Mouse (Mus musculus) right cerebral cortex, postnatal 36 days (tissue): ENCODE measurements around the gene Sdhb.

ENCODE experiments used
- DNase-seq, 2 experiments: peaks; one replicate each; pipeline ENCODE4 v3.0.0; 2022; ENCODE audit warnings: low spot score in 2 of 2, mixed read lengths in 1 of 2

Gene Sdhb

DNA sequence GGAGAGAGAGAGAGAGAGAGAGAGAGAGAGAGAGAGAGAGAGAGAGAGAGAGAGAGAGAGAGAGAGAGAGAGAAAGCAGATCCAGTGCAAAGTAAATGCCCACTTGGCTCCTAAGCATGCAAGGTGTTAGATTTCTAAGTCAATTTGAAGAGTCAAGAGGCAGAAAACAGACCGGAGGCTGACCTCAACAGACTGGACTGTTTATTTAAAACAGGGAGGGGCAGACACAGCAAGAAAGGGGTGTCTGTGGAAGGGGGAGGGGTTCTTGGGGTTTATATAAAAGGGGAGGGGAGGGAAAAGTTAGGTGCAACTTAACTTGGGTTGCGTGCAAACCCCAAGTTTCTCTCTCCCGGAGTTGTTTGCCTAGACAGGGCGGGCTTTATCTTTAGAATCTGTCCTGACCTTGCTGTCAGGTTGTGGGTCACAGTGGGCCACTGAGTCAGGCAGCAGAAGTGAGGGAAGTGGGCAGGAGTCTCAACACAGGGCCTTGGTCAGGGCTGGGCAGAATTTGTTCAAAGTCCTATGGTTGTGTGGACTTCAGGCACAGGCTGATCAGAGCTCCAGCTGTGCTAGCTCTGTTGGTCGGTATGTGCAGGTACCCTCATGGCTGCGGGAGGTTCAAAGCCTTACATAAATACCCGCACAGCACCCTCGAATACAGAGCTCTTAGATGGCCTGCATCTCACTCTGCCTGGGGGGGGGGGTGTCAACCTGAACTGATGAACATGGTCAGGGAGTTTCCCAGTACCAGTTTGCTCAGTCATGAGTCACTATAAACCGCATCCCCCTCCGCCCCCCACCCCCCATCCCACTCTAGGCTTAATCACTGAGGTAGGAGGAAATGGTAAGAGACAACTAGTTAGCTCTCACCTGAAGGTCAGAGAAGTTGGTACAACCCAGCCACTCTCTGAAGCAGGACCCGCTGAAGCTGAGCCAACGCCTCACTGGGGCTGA, 13.2 kb upstream of the Sdhb start:
- no peak for DNase-seq

DNA sequence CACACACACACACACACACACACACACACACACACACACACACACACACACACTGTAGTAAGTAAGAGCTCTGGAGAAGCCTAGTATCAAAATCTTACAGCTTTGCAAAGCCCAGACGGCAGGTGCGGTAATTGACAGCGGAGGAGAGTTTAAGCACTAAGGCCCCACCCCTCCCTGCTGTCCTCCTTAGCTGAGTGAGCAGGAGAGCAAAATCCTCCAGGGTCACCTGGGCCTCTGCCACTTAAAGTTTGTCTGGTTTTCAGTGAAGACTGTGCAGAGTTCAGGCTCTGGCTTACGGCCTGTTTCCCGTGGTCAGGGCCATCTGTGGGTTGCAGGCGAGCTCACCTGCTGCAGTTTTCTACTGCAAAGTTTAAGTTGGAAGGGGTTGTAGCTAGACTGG, 12.5 kb upstream of the Sdhb start:
- no peak for DNase-seq

DNA sequence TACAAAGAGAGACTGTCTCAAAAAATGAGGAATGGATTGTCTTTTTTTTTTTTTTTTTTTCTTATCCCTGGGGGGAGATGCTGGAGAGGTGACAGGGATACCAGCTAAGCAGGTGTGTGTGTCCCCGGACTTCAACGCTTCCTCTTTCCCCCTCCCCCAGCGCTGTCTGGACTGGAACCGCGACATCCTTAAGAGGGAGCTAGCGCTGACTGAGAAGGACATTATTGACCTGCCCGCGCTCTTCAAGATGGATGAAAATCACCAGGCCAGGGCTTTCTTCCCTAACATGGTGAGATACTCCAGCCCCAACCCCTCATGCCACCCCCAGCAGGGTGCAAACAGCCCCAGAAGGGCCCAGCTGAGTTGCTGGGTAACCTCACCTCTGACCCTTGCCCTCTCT, 12.0 kb upstream of the Sdhb start:
- DNase-seq, result no peak

DNA sequence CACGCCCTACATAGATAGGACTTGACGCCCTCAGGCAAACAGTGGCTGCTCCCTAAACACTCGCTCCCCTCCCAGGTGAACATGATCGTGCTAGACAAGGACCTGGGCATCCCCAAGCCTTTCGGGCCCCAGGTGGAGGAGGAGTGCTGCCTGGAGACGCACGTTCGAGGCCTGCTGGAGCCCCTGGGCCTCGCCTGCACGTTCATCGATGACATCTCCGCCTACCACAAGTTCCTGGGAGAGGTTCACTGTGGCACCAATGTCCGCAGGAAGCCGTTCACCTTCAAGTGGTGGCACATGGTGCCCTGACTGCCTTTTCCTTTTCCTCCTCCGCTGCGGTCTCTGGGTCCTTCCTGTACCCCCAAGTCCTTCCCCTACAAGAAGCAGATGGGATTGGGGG, 11.4 kb upstream of the Sdhb start:
- DNase-seq, result no peak

DNA sequence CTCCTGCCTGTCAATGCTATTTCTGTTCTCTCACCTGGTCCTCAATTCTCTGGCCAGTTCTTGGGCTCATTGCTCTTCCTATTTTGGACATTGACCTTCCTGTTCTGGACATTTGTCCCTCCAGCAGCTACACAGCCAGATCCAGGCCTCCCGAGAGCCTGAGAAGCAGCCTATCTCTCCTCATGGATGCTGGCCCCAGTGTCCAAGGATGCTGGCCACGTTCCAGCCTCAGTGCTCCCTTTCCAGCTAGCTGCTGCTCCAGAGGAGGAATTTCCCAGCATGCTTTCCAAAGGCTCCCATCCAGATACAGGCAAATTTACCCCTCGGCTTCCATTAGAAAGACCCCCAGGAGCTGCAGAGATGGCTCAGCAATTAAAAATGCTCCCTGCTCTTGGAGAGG, 10.4 kb upstream of the Sdhb start:
- DNase-seq, result no peak

DNA sequence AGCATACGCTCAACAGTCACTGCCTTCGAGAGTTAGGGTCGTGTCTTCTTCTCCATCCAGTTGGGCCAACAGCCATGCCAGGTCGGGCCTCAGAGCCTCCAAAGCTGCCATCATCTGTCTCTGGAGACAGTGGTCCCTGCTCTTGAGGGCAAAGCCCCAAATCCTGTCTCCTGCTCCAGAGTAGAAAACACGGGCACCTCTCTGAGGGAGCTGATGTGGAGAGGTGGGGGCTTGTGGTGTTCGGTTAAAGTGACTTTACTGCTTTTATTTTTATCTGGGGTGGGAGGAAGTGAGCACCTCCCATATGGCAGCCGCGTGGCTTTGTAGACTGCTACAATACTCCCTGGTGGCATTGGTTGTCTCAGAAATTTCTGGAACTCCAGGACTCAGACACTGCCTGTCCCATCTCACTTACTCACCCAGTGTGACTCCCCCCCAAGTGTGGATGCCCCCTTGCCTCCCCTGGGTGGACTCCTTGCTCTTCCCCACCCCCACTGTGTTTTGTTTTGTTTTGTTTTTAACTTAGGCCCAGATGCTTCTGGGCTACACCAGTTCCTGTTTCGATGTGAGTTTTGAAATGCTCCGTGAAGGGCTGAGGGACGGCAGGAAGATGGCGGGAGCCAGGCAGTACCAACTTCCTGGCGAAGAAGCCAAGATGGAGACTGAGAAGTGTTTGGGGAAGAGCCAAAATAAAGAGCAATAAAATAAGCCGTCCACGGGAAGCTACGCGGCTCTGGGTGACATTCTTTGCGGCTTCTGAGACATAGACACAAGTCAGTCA, 9.0 kb upstream of the Sdhb start:
- DNase-seq, result no peak

DNA sequence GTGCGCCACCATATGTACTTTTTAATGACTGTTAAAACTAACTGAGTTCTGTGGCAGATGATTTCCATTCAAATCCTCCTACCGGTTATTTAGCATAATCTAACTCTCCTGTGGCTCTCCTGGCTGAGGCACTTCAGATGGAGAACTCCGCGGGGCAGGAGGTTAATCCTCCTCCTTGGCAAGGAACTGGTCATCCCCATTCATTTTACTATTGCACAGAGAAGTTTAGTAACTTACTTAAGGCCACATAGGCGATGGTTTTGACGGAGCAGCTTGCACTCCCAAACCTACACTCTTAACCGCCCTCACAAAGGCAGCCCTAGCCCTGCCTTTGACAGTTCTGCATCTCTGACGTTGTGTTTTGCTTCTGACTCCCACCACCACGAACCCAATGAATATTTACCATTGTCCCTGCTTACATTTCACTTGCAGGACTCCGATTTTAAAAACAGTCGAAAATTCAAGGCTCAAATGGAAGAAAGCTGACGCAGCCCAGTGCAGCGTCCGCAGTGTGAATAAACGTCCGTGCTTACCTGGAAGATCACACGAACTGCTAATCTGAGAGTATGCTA, 3.8 kb upstream of the Sdhb start:
- DNase-seq, result no peak

DNA sequence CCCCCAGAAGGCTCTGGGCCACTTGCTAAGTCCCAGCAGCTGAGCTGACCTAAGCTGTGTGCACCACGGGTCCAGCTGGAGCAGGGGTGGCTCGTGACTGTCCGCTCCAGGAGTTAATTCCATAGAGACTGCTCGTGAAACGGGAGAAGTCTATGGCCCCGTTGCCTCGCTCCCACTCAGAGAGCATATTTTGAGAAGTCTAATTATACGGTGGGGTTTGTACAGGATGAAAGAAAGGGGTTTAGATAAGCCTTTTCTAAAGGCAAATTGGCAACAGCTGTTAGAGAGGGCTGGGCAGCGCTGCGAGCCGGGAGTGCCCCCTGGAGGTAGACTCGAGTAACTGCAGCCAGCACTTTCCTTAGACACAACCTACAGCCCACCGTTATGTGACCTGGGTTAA, 3.3 kb upstream of the Sdhb start:
- DNase-seq, result peak in 1 of 2 experiments; percentile 55

DNA sequence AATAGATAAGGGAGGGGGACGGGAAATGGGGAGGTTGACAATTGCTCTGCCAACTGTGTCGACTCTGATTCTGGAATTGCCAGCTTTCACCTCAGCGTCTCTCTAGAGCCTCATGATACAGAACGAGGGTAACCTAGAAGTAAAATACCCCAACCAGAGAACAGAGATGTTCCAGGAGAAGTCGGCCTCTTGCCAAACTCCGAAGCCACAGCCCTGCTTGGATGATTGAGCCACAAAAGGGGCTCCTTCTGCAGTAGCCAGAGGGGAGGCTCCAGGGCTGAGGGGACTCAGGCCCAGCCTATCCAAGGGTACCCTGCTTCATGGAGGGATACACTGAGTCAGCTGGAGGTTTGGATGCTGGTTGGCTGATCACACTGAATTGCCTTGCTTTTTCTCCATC, 2.7 kb upstream of the Sdhb start:
- no peak for DNase-seq

DNA sequence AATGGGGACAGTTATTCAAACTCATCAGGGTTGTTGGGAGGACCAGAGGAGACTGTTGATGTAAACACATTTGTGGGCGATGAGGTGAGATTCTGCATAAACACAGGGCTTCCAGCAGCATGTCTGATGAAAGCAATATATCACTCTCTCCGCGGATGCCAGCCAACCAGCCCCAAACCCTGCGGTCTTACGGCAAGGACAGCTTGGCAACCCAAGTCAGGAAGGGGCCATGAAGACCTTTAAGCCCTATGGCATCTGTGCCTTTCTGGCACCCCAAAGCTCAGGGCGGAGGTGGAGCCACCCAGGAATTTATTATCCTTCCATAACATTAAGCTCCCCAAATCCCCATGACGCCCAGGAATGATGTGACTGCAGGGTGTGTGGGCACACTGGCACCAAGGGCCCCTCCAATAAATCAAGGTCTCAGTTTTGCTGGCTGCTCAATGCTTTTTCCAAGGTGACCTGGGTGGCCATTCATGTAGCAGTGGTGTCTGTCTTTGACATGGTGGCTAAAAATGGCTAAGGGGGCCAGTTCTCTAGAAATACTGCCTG, 1.8 kb upstream of the Sdhb start:
- no peak for DNase-seq

DNA sequence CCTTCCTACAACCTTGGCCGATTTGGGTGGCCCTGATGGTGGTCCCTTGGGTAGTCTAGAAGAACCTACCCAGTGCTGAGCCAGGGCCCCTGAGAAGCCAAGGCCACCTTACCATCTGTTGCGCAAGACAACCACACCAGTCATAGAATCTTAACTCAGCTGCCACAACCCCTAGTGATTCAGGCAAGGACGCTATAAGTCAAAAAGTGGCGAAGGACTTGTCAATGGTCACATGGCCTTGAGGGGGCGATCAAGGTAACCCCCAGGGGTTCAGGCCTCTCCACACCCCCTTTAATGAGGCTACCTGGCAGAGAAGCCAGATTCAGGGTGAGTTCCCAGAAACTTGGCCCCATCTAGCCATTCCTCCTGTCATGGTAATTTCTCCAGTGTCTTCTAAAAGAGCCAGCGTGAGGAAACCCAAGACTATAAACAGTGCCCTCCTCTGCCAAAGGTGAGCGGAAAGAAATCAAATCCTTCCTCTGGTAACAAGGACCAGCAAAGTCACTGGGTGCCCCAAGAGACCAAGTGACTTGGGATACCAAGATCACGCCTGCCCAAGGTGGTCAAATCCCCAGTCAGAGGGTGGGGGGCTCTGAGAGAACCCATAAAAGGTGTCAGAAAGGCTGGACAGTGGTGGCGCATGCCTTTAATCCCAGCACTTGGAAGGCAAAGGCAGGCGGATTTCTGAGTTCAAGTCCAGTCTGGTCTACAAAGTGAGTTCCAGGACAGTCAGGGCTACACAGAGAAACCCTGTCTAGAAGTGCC, 1.1 kb upstream of the Sdhb start:
- DNase-seq, result no peak

DNA sequence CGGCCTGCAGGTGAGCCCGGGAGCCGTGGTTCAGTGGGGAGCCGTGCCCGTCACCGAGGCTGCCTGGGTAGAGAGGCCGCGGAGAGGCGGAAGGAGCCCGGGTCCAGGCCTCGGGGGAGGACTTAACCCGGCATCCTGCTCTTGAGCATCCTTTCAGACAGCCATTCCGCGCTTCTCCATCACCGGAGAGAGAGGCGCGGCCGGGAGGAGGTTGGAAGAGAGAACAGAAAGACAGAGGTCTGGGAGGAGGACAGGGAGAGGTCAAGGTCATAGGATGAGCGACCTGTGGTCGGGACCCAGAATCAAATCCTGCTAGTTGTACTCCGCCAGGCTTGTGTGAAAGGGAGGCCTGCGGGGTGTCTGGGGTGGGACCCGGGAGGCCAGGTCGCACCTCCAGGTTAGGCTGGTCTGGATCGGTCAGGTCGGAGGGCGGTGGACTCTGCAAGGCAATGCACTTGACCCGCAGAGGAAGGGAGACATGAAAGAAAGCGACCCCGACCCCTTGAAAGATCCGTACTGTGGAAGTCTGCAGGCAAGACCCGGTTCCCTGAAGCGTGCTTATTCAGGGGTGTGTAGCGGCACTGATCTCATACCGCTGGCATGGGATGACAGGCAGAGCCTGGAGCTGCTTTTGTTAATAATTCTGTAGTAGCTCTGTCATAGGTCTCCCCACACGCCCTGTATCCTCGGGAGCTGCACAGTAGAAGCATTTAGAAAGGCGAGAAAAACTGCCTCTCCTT, 634 bp downstream of the Sdhb start:
- no peak for DNase-seq

DNA sequence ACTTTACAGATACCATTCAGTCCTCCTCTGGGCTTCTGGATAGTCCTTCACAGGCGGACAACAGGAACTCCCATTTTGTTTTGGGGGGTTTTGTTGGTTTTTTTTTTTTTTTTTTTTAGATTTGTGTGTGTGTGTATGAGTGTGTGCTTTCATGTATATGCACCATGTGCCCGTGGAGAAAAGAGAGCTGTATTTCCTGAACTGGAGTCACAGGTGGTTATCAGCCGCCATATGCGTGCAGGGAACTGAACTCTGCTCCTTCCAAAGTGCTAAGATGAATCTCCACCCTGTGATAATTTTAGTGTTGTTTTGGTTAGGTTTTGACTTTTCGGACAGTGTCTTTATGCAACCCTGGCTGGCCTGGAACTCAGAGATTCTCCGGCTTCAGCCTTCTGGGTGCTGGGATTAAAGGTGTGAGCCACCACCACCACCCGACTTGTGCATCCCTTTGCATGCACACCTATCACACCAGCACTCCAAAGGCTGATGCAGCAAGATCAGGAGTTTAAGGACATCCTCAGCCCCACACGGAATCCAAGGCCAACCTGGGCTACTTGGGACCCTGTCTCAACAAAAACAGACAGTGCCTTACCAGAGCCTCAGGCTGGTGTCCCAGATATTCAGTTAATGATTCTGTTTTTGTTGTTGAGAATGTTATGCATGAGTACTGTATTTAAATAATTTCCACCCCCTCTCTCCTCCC, 1.4 kb downstream of the Sdhb start:
- DNase-seq, result no peak

DNA sequence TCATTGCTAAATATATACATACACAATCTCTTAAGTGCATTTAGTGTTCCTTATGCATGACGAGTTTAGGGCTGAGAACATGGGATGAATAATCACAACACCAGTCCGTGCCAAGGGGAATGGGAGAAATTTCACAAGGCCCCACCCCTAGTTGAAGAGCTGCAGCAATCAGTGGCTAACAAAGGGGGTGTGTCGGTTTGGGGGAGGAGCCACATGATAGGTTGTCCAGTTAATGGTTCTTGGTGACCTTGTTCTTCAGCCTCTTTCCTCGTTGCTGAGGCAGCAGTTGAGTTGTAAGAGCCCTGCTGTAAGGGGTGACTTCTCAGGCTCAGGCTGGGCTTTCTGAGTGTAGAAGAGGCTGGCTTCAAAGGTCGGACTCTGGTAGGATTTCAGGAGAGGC, 1.9 kb downstream of the Sdhb start:
- DNase-seq, result no peak

DNA sequence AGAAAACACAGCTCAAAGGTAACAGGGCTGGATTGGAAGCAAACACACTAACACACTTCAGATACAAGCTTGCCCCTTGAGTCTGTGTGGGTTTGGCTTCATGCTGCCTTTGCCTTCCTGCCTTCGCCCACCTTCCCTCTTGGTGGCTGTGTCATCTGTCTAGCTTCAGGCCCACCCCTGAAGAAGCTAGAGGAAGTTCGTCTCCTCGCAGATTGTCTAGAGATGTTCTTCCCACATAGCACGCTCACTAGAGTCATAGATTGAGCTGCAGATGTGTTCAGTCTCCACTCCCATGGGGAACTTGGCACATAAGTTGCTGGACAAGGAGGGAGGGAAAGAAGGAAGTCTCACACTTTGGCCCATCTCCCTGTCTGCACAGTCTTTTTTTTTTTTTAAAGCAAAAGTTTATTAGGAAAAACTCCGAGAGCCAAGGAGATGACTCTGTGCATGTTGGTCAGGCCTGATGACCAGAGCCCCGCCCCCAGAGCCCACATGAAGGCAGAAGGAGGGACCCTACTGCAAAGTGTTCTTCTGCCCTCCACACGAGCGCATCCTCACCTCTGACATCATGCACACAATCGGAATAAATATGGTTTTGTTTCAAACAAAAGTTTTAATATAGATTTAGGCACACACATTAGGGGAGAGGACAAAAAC, 3.1 kb downstream of the Sdhb start:
- DNase-seq, result no peak

DNA sequence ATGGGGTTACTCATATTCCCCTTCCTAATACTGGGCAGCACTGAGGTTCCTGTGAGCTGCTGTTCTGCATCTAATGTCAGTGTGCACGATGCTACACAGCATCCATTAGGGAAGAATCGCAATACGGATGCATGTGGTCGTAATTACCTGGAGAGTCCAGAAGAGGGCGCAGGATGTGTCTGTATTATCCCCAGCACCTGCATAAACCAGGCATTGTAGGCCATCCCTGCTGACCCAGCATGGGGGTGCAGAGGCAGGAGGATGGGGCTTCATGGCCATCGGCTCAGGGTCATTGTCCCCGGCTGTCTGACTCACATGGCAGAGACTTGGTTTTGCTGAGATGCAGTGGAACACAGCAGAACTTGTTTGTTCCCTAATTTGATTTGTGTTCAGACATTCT, 3.6 kb downstream of the Sdhb start:
- peak; percentile 70 to 73 for DNase-seq

DNA sequence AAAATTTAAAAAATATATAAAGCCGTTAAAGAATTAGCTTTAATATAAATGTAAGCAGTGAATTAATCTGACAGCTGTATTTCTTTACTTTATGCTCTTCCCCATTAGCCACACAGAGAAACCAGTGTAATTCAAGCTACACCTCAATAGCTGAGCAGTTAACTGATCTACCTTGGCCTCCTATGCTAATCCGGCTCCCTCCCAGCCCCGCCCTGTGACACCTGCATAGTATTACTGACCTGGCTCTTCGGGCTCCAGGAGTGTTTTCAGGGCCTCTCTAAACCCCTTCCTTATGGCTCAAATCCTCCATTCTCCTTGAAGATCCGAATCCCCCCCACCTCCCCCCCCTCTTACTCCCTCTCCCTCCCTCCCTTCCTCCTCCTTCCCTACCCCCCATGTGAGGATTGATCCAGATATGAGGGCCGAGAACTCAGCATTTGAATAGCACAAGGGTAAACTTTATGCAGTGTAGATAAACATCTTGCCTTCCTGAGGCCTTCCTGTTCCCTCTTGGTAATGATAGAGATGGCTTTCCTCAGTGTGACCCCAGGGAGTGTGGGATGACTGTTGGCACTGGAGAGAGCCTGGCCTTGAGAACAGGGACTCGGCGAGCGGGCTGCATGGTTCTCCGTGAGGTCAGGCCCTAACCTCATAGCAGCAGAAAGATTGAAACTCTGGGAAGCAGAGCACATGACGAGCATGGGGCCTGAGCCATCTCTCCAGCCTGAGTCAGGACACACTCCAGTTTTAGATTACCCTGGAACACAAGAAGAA, 6.6 kb downstream of the Sdhb start:
- no peak for DNase-seq

DNA sequence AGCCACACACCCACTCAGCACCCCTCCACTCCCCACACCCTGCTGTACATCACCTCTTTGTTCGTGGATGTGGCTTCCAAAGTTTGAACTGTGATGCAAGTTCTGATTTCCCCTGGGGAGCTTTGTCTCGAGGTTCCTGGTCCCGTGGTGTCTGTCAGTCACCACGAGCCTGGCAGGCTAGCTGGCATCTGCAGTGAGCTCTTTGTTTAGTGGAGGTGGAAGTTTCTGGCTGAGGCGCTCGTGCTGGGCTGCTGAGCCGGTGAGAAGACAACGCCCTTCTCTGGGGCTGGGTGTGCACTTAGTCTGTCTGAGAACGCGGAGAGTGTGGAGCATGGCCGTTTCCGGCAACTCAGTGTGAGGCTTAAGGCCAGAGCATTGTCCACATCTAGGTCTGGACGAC, 10.7 kb downstream of the Sdhb start:
- no peak for DNase-seq

DNA sequence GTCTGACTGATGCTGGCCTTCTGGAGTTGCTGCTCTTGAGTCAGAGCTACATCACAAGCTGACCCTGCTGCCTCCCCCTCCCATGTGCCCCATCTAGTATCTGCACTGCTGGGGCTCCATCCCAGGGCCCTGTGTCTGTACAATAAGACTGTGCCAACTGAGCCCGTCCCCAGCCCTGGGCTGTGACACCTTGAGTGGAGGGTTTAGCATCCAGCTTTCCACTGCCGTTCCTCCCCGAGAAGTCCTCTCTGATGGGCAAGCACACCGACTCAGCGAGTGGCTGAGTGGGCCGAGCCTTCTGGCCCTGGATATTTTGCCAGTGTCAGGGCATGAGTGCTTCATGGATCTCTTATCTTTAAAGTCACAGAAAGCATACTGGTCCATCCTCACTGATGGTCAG, 13.4 kb downstream of the Sdhb start:
- no peak for DNase-seq
